Mouse (Mus musculus) testis, adult 2 months (tissue): ENCODE measurements around the gene Olfr523. TPM values are rescaled to one million over a fixed set of nuclear protein-coding genes. Genes with fewer than 3 reads are reported as not detected.

Experiments
- H3K27ac ChIP-seq: fragments of 200-500 bp; 2 replicates; pipeline ENCODE4 v1.5.1; 2012; ENCODE audit warnings: low read depth, low read length; ENCODE audit not compliant: control insufficient read depth, insufficient read depth
- H3K27me3 ChIP-seq: fragments of 200-500 bp; 2 replicates; pipeline ENCODE4 v1.6.1; 2012; ENCODE audit warnings: mild to moderate bottlenecking, low read length, moderate library complexity; ENCODE audit not compliant: control insufficient read depth, insufficient read depth
- H3K36me3 ChIP-seq: fragments of 200-500 bp; 2 replicates; pipeline ENCODE4 v1.6.1; 2012; ENCODE audit warnings: mild to moderate bottlenecking, low read length; ENCODE audit not compliant: control insufficient read depth, insufficient read depth
- H3K4me1 ChIP-seq: fragments of 200-500 bp; 2 replicates; pipeline ENCODE4 v1.6.1; 2012; ENCODE audit warnings: low read length; ENCODE audit not compliant: control insufficient read depth, insufficient read depth
- H3K4me3 ChIP-seq: fragments of 200-500 bp; 2 replicates; pipeline ENCODE4 v1.5.1; 2012; ENCODE audit warnings: low read depth, mild to moderate bottlenecking, low read length, moderate library complexity, mixed read lengths; ENCODE audit not compliant: control insufficient read depth
- CTCF ChIP-seq: fragments of 200-500 bp; IDR thresholded peaks from 2 replicates; pipeline ENCODE4 v1.5.1; 2012; ENCODE audit warnings: low read depth, mild to moderate bottlenecking, inconsistent platforms, low read length, moderate library complexity; ENCODE audit not compliant: control insufficient read depth, insufficient read depth, insufficient replicate concordance
- POLR2A ChIP-seq: fragments of 200-500 bp; IDR thresholded peaks from 2 replicates; pipeline ENCODE4 v1.6.1; 2012; ENCODE audit warnings: low read depth, mild to moderate bottlenecking, inconsistent platforms, low read length, moderate library complexity; ENCODE audit not compliant: control insufficient read depth
- polyA plus RNA-seq: library from polyadenylated mRNA; depleted of rRNA; stranded (reverse); fragments of >200 nt; gene quantifications from 2 replicates; pipeline ENCODE4 v1.2.3, GENCODE M21; 2012

Olfr523 gene
- polyA plus RNA-seq, 1 experiment = not detected

- no peak overlapping the region for H3K27ac ChIP-seq
- H3K4me3 ChIP-seq = peak overlapping the region; percentile 0
- TF ChIP-seq POLR2A (no peak), CTCF (no peak)
- H3K27me3 ChIP-seq = no peaks in the 10 kb centered on the region
- peaks cover 4% of the 10 kb centered on the region for H3K4me1 ChIP-seq
- no peaks in the 10 kb centered on the region for H3K36me3 ChIP-seq
These were observed 19.4 kb downstream of the Olfr523 start for GRCm38 (mm10) chr7:140192445-140192844.

- Histone ChIP-seq H3K4me3 (peak overlapping the region; percentile 0), H3K4me1 (peaks cover 4% of the 10 kb centered on the region), H3K27me3 (no peaks in the 10 kb centered on the region), H3K36me3 (no peaks in the 10 kb centered on the region), H3K27ac (no peak overlapping the region)
- TF ChIP-seq POLR2A = no peak
- TF ChIP-seq CTCF = no peak
These were observed 19.8 kb downstream of the Olfr523 start for GRCm38 (mm10) chr7:140192851-140193250.

- Histone ChIP-seq H3K27ac (no peak overlapping the region), H3K4me3 (no peak overlapping the region), H3K27me3 (no peaks in the 10 kb centered on the region), H3K36me3 (no peaks in the 10 kb centered on the region), H3K4me1 (peaks cover 4% of the 10 kb centered on the region)
- TF ChIP-seq POLR2A = no peak
These were observed 21.0 kb downstream of the Olfr523 start for GRCm38 (mm10) chr7:140194031-140194430.

DNA sequence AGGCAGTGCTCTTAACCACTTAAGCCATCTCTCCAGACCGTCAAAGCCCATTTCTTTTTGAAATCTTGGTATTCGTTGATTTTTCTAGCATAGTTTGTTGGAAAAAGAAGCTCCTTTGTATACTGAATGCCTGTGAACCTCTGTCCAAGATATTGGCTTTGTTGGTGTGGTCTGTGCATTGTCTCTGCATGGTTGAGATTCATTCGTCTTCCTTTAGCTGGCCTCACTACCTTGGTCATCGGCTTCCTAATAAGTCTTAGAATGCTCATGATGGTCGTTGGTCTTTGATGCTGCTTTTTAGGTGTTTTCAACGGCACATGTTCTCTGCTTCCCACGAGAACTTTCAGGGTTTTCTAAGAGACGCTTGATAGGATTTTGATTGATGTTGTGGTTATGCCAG is 23.0 kb downstream of the Olfr523 start:
- Histone ChIP-seq H3K4me3 (no peak overlapping the region), H3K27ac (no peak overlapping the region), H3K27me3 (no peaks in the 10 kb centered on the region), H3K36me3 (no peaks in the 10 kb centered on the region), H3K4me1 (peaks cover 4% of the 10 kb centered on the region)
- TF ChIP-seq POLR2A = no peak
- TF ChIP-seq CTCF = no peak

DNA sequence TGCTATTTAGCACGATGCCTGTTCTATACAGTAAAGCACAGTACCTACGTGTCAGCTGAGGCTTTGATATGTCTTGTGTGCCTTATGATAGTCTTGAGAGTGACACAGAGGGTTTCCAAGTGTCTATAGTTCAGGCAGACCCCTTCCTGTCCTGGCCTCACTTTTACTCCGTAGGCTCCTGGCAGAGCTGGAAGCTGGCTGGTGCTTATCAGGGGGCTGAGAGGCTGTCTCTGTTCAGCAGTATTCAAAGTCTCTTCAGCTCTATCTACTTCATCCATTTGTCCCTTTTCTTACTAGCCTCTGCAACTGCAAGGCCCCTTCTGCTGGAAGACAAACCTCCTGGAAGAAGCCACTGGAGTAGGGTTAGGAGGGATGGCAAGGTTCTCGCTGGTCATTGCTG is 28.1 kb downstream of the Olfr523 start:
- Histone ChIP-seq H3K4me1 (no peaks in the 10 kb centered on the region), H3K4me3 (no peak overlapping the region), H3K36me3 (no peaks in the 10 kb centered on the region), H3K27me3 (no peaks in the 10 kb centered on the region), H3K27ac (no peak overlapping the region)
- TF ChIP-seq POLR2A = no peak
- no peak for TF ChIP-seq CTCF

- no peak within 1 kb of the TSS for H3K4me3 ChIP-seq
- H3K36me3 ChIP-seq = no peaks in the 10 kb centered on the region
- no peak within 1 kb of the TSS for H3K27ac ChIP-seq
- TF ChIP-seq CTCF (no peak), POLR2A (no peak)
- H3K27me3 ChIP-seq = no peaks in the 10 kb centered on the region
- H3K4me1 ChIP-seq = no peaks in the 10 kb centered on the region
These were observed 32.8 kb downstream of the Olfr523 start, which contains the start of gene Olfr524 for GRCm38 (mm10) chr7:140205864-140206263. Olfr524 (minus strand) TSS chr7:140205964.

- H3K4me3 ChIP-seq = no peak overlapping the region
- H3K27me3 ChIP-seq = no peaks in the 10 kb centered on the region
- no peak for TF ChIP-seq CTCF
- no peak for TF ChIP-seq POLR2A
- H3K27ac ChIP-seq = no peak overlapping the region
- no peaks in the 10 kb centered on the region for H3K4me1 ChIP-seq
- no peaks in the 10 kb centered on the region for H3K36me3 ChIP-seq
These were observed 33.9 kb downstream of the Olfr523 start for GRCm38 (mm10) chr7:140206904-140207303.

DNA sequence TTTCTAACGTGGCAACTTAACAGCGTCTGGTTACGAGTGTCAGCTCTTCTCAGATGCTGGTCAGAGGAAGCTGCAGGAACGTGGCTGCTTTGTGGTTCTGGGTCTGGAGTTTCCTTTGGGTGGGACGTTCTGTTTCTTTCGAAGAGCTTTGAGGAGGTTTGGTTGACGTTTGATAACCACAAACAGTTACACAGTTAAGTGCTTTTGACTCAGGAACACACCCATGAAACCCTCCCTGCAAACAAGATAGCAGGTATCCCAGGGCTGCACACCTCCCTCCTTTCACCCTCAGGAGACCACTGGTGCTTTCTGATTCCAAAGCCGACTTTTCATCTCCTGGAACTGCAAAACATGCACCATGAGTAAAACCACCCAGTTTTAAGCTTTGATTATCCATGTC is 35.1 kb downstream of the Olfr523 start:
- no peak overlapping the region for H3K27ac ChIP-seq
- H3K4me1 ChIP-seq = no peaks in the 10 kb centered on the region
- TF ChIP-seq POLR2A (no peak), CTCF (no peak)
- H3K4me3 ChIP-seq = no peak overlapping the region
- H3K36me3 ChIP-seq = no peaks in the 10 kb centered on the region
- H3K27me3 ChIP-seq = no peaks in the 10 kb centered on the region
